Mouse (Mus musculus) CH12.LX (cell line): ENCODE data around the gene Pla2g2c. TPM values are rescaled to one million over a fixed set of nuclear protein-coding genes. Genes with fewer than 3 reads are reported as not detected.

ENCODE experiments used
- DNase-seq: peaks from one replicate; pipeline ENCODE4 v3.0.0-alpha.2; 2013; ENCODE audit errors: extremely low read depth
- H3K27ac ChIP-seq: 2 replicates; pipeline ENCODE4 v1.5.1; 2012; ENCODE audit warnings: low read depth, mild to moderate bottlenecking, control low read depth, moderate library complexity; ENCODE audit not compliant: insufficient read depth
- H3K27me3 ChIP-seq: replicated peaks from 2 replicates; pipeline ENCODE3; 2012; ENCODE audit warnings: inconsistent platforms
- H3K36me3 ChIP-seq, 2 experiments: replicated peaks in 1 of 2; 2 replicates each; pipeline versions ENCODE3 to v1.6.1; 2012; ENCODE audit warnings: inconsistent platforms in 1 of 2, low read length in 1 of 2, mild to moderate bottlenecking in 1 of 2, mixed read lengths in 1 of 2, moderate library complexity in 1 of 2; ENCODE audit not compliant: control insufficient read depth in 1 of 2, insufficient read depth in 1 of 2
- H3K4me1 ChIP-seq, 2 experiments: 2 replicates each; pipeline ENCODE4 v1.6.1; 2012; ENCODE audit warnings: inconsistent platforms in 1 of 2, moderate library complexity in 1 of 2; ENCODE audit not compliant: insufficient read depth in 2 of 2, control insufficient read depth in 1 of 2
- H3K4me2 ChIP-seq: 2 replicates; pipeline ENCODE4 v1.6.1; 2012; ENCODE audit warnings: low read depth, mild to moderate bottlenecking, control low read depth; ENCODE audit not compliant: poor library complexity, insufficient read depth, severe bottlenecking
- H3K4me3 ChIP-seq, 3 experiments: fragments of 150-350 bp in 1 of 3; sonication (generic) in 1 of 3; replicated peaks in 1 of 3; 2 replicates each; pipeline versions ENCODE3 to v1.5.1; 2011 to 2012; ENCODE audit warnings: low read depth in 2 of 3, low read length in 2 of 3, mild to moderate bottlenecking in 2 of 3, moderate library complexity in 2 of 3, control low read depth in 1 of 3, improper control_type of control experiment in 1 of 3, inconsistent platforms in 1 of 3, mixed read lengths in 1 of 3; ENCODE audit not compliant: poor library complexity in 1 of 3
- H3K79me2 ChIP-seq: replicated peaks from 2 replicates; pipeline ENCODE4 v1.6.1; 2012; ENCODE audit warnings: mild to moderate bottlenecking, moderate library complexity; ENCODE audit not compliant: control insufficient read depth, poor library complexity, insufficient read depth, severe bottlenecking; ENCODE audit errors: extremely low read depth
- H3K9ac ChIP-seq: 2 replicates; pipeline ENCODE4 v1.6.1; 2012; ENCODE audit warnings: low read depth, mild to moderate bottlenecking, control low read depth, moderate library complexity; ENCODE audit not compliant: insufficient read depth
- H3K9me3 ChIP-seq: replicated peaks from 2 replicates; pipeline ENCODE3; 2012; ENCODE audit warnings: low read length, inconsistent platforms, mixed read lengths
- BHLHE40 ChIP-seq: IDR thresholded peaks from 2 replicates; pipeline ENCODE4 v1.6.1; 2011; ENCODE audit warnings: mild to moderate bottlenecking, low read depth, low read length, improper control_type of control experiment
- CHD1 ChIP-seq: IDR thresholded peaks from 2 replicates; pipeline ENCODE4 v1.6.1; 2012; ENCODE audit warnings: low read depth, low read length, improper control_type of control experiment, inconsistent platforms
- CHD2 ChIP-seq: IDR thresholded peaks from 2 replicates; pipeline ENCODE4 v1.6.1; 2011; ENCODE audit warnings: low read length, improper control_type of control experiment
- E2F4 ChIP-seq: IDR thresholded peaks from 2 replicates; pipeline ENCODE4 v1.6.1; 2011; ENCODE audit warnings: low read depth, low read length, improper control_type of control experiment; ENCODE audit not compliant: insufficient replicate concordance
- ELF1 ChIP-seq: IDR thresholded peaks from 2 replicates; pipeline ENCODE4 v1.6.1; 2014; ENCODE audit warnings: low read depth, mild to moderate bottlenecking, inconsistent platforms, low read length, improper control_type of control experiment
- EP300 ChIP-seq: IDR thresholded peaks from 2 replicates; pipeline ENCODE4 v1.6.1; 2011; ENCODE audit warnings: low read length, improper control_type of control experiment
- ETS1 ChIP-seq: conservative IDR thresholded peaks from 2 replicates; pipeline ENCODE4 v1.6.1; 2012; ENCODE audit warnings: low read depth, mild to moderate bottlenecking, inconsistent platforms, low read length, improper control_type of control experiment, moderate library complexity
- GABPA ChIP-seq: IDR thresholded peaks from 2 replicates; pipeline ENCODE4 v1.6.1; 2012; ENCODE audit warnings: low read depth, low read length, improper control_type of control experiment, inconsistent platforms; ENCODE audit not compliant: insufficient replicate concordance
- HCFC1 ChIP-seq: IDR thresholded peaks from 2 replicates; pipeline ENCODE4 v1.6.1; 2012; ENCODE audit warnings: low read depth, mild to moderate bottlenecking, inconsistent platforms, low read length, improper control_type of control experiment
- JUND ChIP-seq: conservative IDR thresholded peaks from 2 replicates; pipeline ENCODE4 v1.6.1; 2011; ENCODE audit warnings: low read depth, low read length, improper control_type of control experiment
- KAT2A ChIP-seq: IDR thresholded peaks from 2 replicates; pipeline ENCODE4 v1.6.1; 2012; ENCODE audit warnings: low read length, improper control_type of control experiment, inconsistent platforms; ENCODE audit not compliant: insufficient replicate concordance
- MAFK ChIP-seq: IDR thresholded peaks from 2 replicates; pipeline ENCODE4 v1.6.1; 2011; ENCODE audit warnings: low read length, improper control_type of control experiment; ENCODE audit not compliant: insufficient replicate concordance
- MAZ ChIP-seq: IDR thresholded peaks from 2 replicates; pipeline ENCODE4 v1.6.1; 2012; ENCODE audit warnings: low read depth, mild to moderate bottlenecking, inconsistent platforms, low read length, improper control_type of control experiment, moderate library complexity
- MEF2A ChIP-seq: IDR thresholded peaks from 2 replicates; pipeline ENCODE4 v1.6.1; 2014; ENCODE audit warnings: low read depth, mild to moderate bottlenecking, inconsistent platforms, low read length, improper control_type of control experiment, borderline replicate concordance
- MXI1 ChIP-seq: IDR thresholded peaks from 2 replicates; pipeline ENCODE4 v1.6.1; 2011; ENCODE audit warnings: mild to moderate bottlenecking, low read depth, low read length, improper control_type of control experiment
- MYC ChIP-seq: IDR thresholded peaks from 2 replicates; pipeline ENCODE4 v1.6.1; 2011; ENCODE audit warnings: low read depth, mild to moderate bottlenecking, improper control_type of control experiment, low read length
- NELFE ChIP-seq: IDR thresholded peaks from 2 replicates; pipeline ENCODE4 v1.6.1; 2011; ENCODE audit warnings: low read depth, low read length, improper control_type of control experiment
- NRF1 ChIP-seq: IDR thresholded peaks from 2 replicates; pipeline ENCODE4 v1.6.1; 2014; ENCODE audit warnings: low read depth, mild to moderate bottlenecking, inconsistent platforms, low read length, improper control_type of control experiment, moderate library complexity
- POLR2A ChIP-seq: IDR thresholded peaks from 2 replicates; pipeline ENCODE4 v1.6.1; 2011; ENCODE audit warnings: low read depth, mild to moderate bottlenecking, improper control_type of control experiment, low read length
- POLR2AphosphoS2 ChIP-seq: IDR thresholded peaks from 2 replicates; pipeline ENCODE4 v1.6.1; 2011; ENCODE audit warnings: low read depth, low read length, improper control_type of control experiment
- RAD21 ChIP-seq: IDR thresholded peaks from 2 replicates; pipeline ENCODE4 v1.6.1; 2011; ENCODE audit warnings: low read depth, mild to moderate bottlenecking, low read length, improper control_type of control experiment, moderate library complexity
- RCOR1 ChIP-seq: conservative IDR thresholded peaks from 2 replicates; pipeline ENCODE4 v1.6.1; 2012; ENCODE audit warnings: low read depth, mild to moderate bottlenecking, inconsistent platforms, low read length, improper control_type of control experiment
- TCF12 ChIP-seq: IDR thresholded peaks from 2 replicates; pipeline ENCODE4 v1.6.1; 2014; ENCODE audit warnings: low read depth, mild to moderate bottlenecking, inconsistent platforms, low read length, improper control_type of control experiment
- UBTF ChIP-seq: IDR thresholded peaks from 2 replicates; pipeline ENCODE4 v1.6.1; 2012; ENCODE audit warnings: low read depth, mild to moderate bottlenecking, inconsistent platforms, low read length, improper control_type of control experiment, moderate library complexity
- USF2 ChIP-seq: conservative IDR thresholded peaks from 2 replicates; pipeline ENCODE4 v1.6.1; 2011; ENCODE audit warnings: low read depth, low read length, improper control_type of control experiment
- ZC3H11A ChIP-seq: IDR thresholded peaks from 2 replicates; pipeline ENCODE4 v1.6.1; 2012; ENCODE audit warnings: low read depth, mild to moderate bottlenecking, inconsistent platforms, low read length, improper control_type of control experiment
- ZMIZ1 ChIP-seq: IDR thresholded peaks from 2 replicates; pipeline ENCODE4 v1.6.1; 2012; ENCODE audit warnings: low read depth, mild to moderate bottlenecking, inconsistent platforms, low read length, improper control_type of control experiment
- dilution Hi-C: fragments of 300-500 bp; cut with MboI; formaldehyde crosslinking; loops from 2 replicates; pipeline ENCODE4 v1.14.3; 2020; ENCODE audit warnings: low sequenced_read_pairs; ENCODE audit not compliant: extremely low pct_unique_long_range_greater_than_20kb, extremely low pct_ligation_motif_present
- in situ Hi-C: fragments of 300-500 bp; cut with MboI; formaldehyde crosslinking; loops from 3 replicates; pipeline ENCODE4 v1.14.3; 2019; ENCODE audit warnings: low sequenced_read_pairs, low pct_ligation_motif_present, low pct_unique_long_range_greater_than_20kb, mixed read lengths
- polyA plus RNA-seq: library from polyadenylated mRNA; unstranded; fragments of >175 nt; gene quantifications from 2 replicates; pipeline ENCODE4 v1.2.1, GENCODE M21; 2012; ENCODE audit warnings: low read depth; ENCODE audit not compliant: insufficient read length
- total RNA-seq, 2 experiments: library from RNA; depleted of rRNA; stranded (reverse); fragments of 300-350 nt in 1 of 2; fragments of >200 nt in 1 of 2; gene quantifications; 2 replicates each; pipeline ENCODE4 v1.2.3; 2012 to 2014

Gene Pla2g2c
- total and polyA plus RNA-seq, 3 experiments: not detected

DNA sequence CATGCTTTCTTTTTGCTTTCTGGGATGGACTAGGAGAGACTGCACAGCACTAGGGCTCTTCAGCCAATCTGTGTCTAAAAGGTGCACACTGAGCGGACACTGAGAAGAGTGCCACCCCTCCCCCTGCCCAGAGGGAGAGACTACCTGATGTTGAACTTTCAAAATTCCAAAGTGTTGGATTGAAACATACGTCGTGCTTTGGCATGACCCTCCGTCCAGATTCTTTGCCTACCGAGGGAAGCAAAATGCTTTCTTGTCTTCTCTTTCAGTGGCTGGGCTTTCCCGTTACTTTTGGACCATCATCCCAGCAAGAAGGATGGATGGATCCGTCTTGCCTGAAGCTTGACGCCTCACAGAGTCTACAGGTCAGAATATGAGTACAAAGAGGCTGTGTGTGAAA, 23.5 kb upstream of the Pla2g2c start:
- Histone ChIP-seq H3K27ac (no peak overlapping the region), H3K36me3 (no peaks in the 10 kb centered on the region), H3K4me3 (no peak overlapping the region), H3K79me2 (no peaks in the 10 kb centered on the region), H3K4me2 (no peak overlapping the region), H3K27me3 (peaks cover 75% of the 10 kb centered on the region), H3K9ac (no peak overlapping the region), H3K9me3 (peaks cover 3% of the 10 kb centered on the region), H3K4me1 (no peaks in the 10 kb centered on the region)
- dilution Hi-C loops: no loop called here
- TF ChIP-seq ZC3H11A: no peak
- TF ChIP-seq ETS1: no peak
- TF ChIP-seq ELF1: no peak
- no peak for TF ChIP-seq POLR2AphosphoS2
- no peak for TF ChIP-seq USF2
- no peak for TF ChIP-seq MAFK
- no peak for TF ChIP-seq NRF1
- TF ChIP-seq RCOR1: no peak
- TF ChIP-seq POLR2A: no peak
- no peak for TF ChIP-seq MYC
- TF ChIP-seq CHD1: no peak
- no peak for TF ChIP-seq EP300
- no peak for TF ChIP-seq KAT2A
- TF ChIP-seq CHD2: no peak
- TF ChIP-seq JUND: no peak
- no peak for TF ChIP-seq HCFC1
- no peak for TF ChIP-seq MEF2A
- in situ Hi-C loops: no loop called here
- DNase-seq: no peak

DNA sequence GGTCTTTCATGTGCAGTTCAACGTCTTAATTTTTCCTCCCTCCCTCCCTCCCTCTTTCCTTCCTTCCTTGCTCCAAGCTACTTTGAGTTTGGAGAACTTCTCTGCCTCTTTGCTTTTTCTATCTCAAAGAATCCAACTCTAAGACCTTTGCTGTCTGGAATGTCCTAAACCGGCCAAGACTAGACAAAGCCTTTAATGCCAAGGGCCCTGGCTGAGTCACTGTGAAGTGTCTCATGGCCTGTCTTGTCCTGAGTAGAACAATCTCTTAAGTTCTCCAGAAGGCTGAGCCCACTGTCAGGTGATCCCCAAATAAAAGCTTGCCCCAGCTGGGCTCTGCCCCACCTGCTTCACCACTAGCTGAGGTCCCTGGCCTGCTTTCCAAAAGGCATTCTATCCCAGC, 22.6 kb upstream of the Pla2g2c start:
- Histone ChIP-seq H3K4me3 (no peak overlapping the region), H3K27me3 (peaks cover 69% of the 10 kb centered on the region), H3K27ac (no peak overlapping the region), H3K36me3 (no peaks in the 10 kb centered on the region), H3K9ac (no peak overlapping the region), H3K79me2 (no peaks in the 10 kb centered on the region), H3K4me1 (no peaks in the 10 kb centered on the region), H3K4me2 (no peak overlapping the region), H3K9me3 (peaks cover 9% of the 10 kb centered on the region)
- in situ Hi-C loops (no loop called here), dilution Hi-C loops (no loop called here)
- DNase-seq: no peak
- TF ChIP-seq POLR2AphosphoS2: no peak
- TF ChIP-seq ETS1: no peak
- TF ChIP-seq MEF2A: no peak
- no peak for TF ChIP-seq CHD2
- TF ChIP-seq NELFE: no peak
- no peak for TF ChIP-seq ZMIZ1
- TF ChIP-seq JUND: no peak
- no peak for TF ChIP-seq UBTF
- no peak for TF ChIP-seq TCF12
- TF ChIP-seq MAZ: no peak
- no peak for TF ChIP-seq NRF1
- no peak for TF ChIP-seq GABPA
- TF ChIP-seq EP300: no peak
- TF ChIP-seq MXI1: no peak
- TF ChIP-seq E2F4: no peak
- no peak for TF ChIP-seq ELF1
- no peak for TF ChIP-seq BHLHE40
- TF ChIP-seq RAD21: no peak
